Mouse (Mus musculus): ENCODE measurements around the gene Rrnad1. TPM values are rescaled to one million over a fixed set of nuclear protein-coding genes. Genes with fewer than 3 reads are reported as not detected.
A peak's percentile ranks its signal among the peaks of the same experiment; 100 is the strongest.

Gene Rrnad1
- polyA plus RNA-seq, 2 experiments, result 3.5 to 9.2 TPM

DNA sequence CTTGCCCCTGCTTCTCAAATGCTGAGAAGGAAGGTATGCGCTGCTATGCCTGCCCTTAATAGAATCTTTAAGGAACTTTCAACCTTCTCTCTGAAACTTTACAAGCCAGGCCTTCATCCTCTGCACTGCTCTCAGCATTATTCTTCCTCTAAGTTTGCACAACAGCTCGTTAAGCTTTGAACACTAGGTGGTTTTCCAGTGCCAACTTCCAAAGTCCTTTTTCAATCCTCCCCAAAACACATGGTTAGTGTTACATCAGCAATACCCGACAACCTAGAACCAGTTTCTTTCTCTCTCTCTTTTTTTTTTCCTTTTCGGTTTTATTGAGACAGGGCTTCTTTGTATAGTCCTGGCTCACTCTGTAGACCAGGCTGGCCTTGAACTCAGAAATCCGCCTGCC, 3.5 kb upstream of the Rrnad1 start:
- Histone ChIP-seq H3K36me3 (replicated peaks; ENCODE audit: control insufficient read depth, insufficient read depth, low read depth) (peaks cover 43% of the 10 kb centered on the region), H3K4me3 (ENCODE audit: insufficient read depth in 1 of 2, low read depth in 2 of 2, low read length in 2 of 2) (no peak overlapping the region), H3K27ac (no peak overlapping the region), H3K27me3 (ENCODE audit: control insufficient read depth, insufficient read depth, low read length) (no peaks in the 10 kb centered on the region), H3K4me1 (replicated peaks; ENCODE audit: control insufficient read depth in 2 of 2, insufficient read depth in 2 of 2, low read length in 1 of 2) (peaks cover 6 to 11% of the 10 kb centered on the region in 2 experiments), H3K4me2 (ENCODE audit: low read depth) (no peak overlapping the region), H3K9me3 (ENCODE audit: control insufficient read depth, low read length) (no peaks in the 10 kb centered on the region), H3K9ac (replicated peaks) (no peak overlapping the region)
- ATAC-seq (ENCODE audit: insufficient read depth), result no peak
- TF ChIP-seq CTCF (IDR thresholded peaks at IDR 0.05; ENCODE audit: low read depth), result no peak
- TF ChIP-seq EP300 (IDR thresholded peaks at IDR 0.05; ENCODE audit: low read depth), result no peak
- WGBS (ENCODE audit: insufficient replicate concordance), result 69% methylated on average over 5 of the region's 5 CpGs
- no peak for DNase-seq (ENCODE audit: low read depth in 3 of 3, low spot score in 3 of 3)

DNA sequence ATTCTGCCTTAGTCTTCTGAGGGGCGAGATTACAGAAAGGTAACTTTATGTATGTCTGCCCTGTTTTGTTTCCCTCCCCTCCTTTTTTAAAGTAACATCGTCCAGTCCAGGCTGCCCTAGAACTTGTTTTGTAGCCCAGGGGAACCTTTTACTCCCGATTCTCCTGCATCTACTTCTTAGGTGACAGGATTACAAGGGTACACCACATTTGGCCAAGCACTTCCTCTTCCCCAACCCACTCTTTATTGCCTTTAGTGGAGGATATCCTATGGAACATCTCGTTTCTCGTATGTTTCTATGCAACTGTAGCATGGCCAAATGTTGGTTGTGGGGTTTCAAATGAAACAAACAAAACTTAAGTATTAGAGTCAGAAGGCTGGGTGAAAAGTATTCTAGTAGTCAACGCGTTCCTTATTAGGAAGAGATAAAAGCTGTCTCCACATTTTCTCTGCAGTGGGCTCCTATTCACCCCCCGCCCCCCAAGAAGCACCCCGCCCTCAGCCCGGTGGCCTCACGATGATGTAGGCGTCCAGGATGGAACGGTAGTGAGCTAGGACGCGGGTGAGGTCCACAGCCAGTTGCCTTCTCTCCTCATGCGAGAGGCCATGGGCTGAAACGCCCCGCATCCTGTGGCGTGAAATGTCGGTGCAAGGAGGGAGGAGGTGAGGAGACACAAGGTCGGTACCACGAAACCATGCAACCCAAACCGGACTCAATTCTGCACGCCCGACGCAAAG, 1.0 kb downstream of the Rrnad1 start:
- H3K36me3 ChIP-seq (replicated peaks; ENCODE audit: control insufficient read depth, insufficient read depth, low read depth), result peaks cover 24% of the 10 kb centered on the region
- 2% methylated on average over 26 of the region's 26 CpGs for WGBS (ENCODE audit: insufficient replicate concordance)

DNA sequence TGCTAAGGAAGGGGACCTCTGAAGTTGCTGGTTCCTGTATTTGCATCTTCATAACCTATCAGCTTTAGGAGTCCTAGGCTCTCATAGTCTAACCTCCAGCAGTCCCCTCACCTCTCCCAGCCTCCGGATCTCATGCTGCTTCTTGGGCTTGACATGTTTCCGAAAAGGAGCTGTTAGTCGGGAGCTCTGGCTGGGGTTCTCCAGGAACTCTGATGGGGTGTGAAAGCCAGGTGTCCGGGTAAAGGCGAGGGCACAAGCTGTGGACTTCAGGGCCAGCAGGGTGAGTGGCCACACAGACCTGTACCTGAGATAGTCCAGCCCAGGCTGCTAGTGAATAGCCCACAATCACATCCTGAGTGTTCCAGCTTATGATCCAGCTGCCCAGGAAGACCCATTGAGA, 3.1 kb downstream of the Rrnad1 start:
- Histone ChIP-seq H3K36me3 (replicated peaks; ENCODE audit: control insufficient read depth, insufficient read depth, low read depth) (peaks cover 35% of the 10 kb centered on the region), H3K27me3 (ENCODE audit: control insufficient read depth, insufficient read depth, low read length) (no peaks in the 10 kb centered on the region), H3K27ac (no peak overlapping the region), H3K4me1 (replicated peaks; ENCODE audit: control insufficient read depth in 2 of 2, insufficient read depth in 2 of 2, low read length in 1 of 2) (peaks cover 6 to 13% of the 10 kb centered on the region in 2 experiments), H3K9me3 (ENCODE audit: control insufficient read depth, low read length) (no peaks in the 10 kb centered on the region), H3K4me3 (ENCODE audit: insufficient read depth in 1 of 2, low read depth in 2 of 2, low read length in 2 of 2) (no peak overlapping the region), H3K4me2 (ENCODE audit: low read depth) (no peak overlapping the region), H3K9ac (replicated peaks) (no peak overlapping the region)
- ATAC-seq (ENCODE audit: insufficient read depth), result no peak
- 86% methylated on average over 5 of the region's 5 CpGs for WGBS (ENCODE audit: insufficient replicate concordance)
- no peak for DNase-seq (ENCODE audit: low read depth in 3 of 3, low spot score in 3 of 3)
- TF ChIP-seq CTCF (IDR thresholded peaks at IDR 0.05; ENCODE audit: low read depth), result no peak
- no peak for TF ChIP-seq EP300 (IDR thresholded peaks at IDR 0.05; ENCODE audit: low read depth)

More for the DNA sequence above, 1.0 kb downstream of the Rrnad1 start:
- peak overlapping the region; percentile 81 for H3K9ac ChIP-seq (replicated peaks)
- peaks cover 6 to 13% of the 10 kb centered on the region in 2 experiments for H3K4me1 ChIP-seq (replicated peaks; ENCODE audit: control insufficient read depth in 2 of 2, insufficient read depth in 2 of 2, low read length in 1 of 2)
- peak overlapping the region; percentile 88 for H3K4me2 ChIP-seq (ENCODE audit: low read depth)
- H3K27ac ChIP-seq, result peak overlapping the region; percentile 75
- peak overlapping the region; percentile 93 to 96 for H3K4me3 ChIP-seq (ENCODE audit: insufficient read depth in 1 of 2, low read depth in 2 of 2, low read length in 2 of 2)
- no peaks in the 10 kb centered on the region for H3K27me3 ChIP-seq (ENCODE audit: control insufficient read depth, insufficient read depth, low read length)
- TF ChIP-seq CTCF (IDR thresholded peaks at IDR 0.05; ENCODE audit: low read depth) (no peak), EP300 (IDR thresholded peaks at IDR 0.05; ENCODE audit: low read depth) (no peak)
- H3K9me3 ChIP-seq (ENCODE audit: control insufficient read depth, low read length), result no peaks in the 10 kb centered on the region
- DNase-seq (ENCODE audit: low read depth in 3 of 3, low spot score in 3 of 3), result no peak
- ATAC-seq (ENCODE audit: insufficient read depth), result peak; percentile 52

DNA sequence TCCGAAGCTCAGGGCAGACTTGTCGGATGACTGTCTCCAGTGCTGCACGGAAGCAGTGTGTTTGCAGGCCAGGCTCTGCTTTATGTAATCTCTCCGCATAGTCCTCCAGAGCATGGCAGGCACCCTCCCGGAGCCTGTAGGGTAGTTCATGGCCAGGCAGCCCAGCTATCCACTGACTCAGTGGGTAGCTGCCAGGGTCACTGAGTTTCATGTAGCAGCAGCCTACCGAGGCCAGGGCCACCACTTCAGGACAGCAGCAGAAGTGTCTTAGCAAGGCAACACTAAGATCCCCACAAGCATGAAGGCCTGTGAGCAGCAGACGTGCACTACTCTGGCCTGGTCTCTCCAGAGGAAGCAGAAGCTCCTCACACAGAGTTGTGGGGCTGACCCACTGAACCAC, 5.5 kb downstream of the Rrnad1 start:
- H3K9me3 ChIP-seq (ENCODE audit: control insufficient read depth, low read length), result no peaks in the 10 kb centered on the region
- H3K27ac ChIP-seq, result no peak overlapping the region
- DNase-seq (ENCODE audit: low read depth in 3 of 3, low spot score in 3 of 3) (no peak), ATAC-seq (ENCODE audit: insufficient read depth) (no peak)
- H3K27me3 ChIP-seq (ENCODE audit: control insufficient read depth, insufficient read depth, low read length), result no peaks in the 10 kb centered on the region
- H3K4me1 ChIP-seq (replicated peaks; ENCODE audit: control insufficient read depth in 2 of 2, insufficient read depth in 2 of 2, low read length in 1 of 2), result peaks cover 2 to 9% of the 10 kb centered on the region in 2 experiments
- no peak overlapping the region for H3K9ac ChIP-seq (replicated peaks)
- peaks cover 26% of the 10 kb centered on the region for H3K36me3 ChIP-seq (replicated peaks; ENCODE audit: control insufficient read depth, insufficient read depth, low read depth)
- H3K4me3 ChIP-seq (ENCODE audit: insufficient read depth in 1 of 2, low read depth in 2 of 2, low read length in 2 of 2), result no peak overlapping the region
- H3K4me2 ChIP-seq (ENCODE audit: low read depth), result no peak overlapping the region
- 80% methylated on average over 7 of the region's 7 CpGs for WGBS (ENCODE audit: insufficient replicate concordance)
- no peak for TF ChIP-seq CTCF (IDR thresholded peaks at IDR 0.05; ENCODE audit: low read depth)
- TF ChIP-seq EP300 (IDR thresholded peaks at IDR 0.05; ENCODE audit: low read depth), result no peak

DNA sequence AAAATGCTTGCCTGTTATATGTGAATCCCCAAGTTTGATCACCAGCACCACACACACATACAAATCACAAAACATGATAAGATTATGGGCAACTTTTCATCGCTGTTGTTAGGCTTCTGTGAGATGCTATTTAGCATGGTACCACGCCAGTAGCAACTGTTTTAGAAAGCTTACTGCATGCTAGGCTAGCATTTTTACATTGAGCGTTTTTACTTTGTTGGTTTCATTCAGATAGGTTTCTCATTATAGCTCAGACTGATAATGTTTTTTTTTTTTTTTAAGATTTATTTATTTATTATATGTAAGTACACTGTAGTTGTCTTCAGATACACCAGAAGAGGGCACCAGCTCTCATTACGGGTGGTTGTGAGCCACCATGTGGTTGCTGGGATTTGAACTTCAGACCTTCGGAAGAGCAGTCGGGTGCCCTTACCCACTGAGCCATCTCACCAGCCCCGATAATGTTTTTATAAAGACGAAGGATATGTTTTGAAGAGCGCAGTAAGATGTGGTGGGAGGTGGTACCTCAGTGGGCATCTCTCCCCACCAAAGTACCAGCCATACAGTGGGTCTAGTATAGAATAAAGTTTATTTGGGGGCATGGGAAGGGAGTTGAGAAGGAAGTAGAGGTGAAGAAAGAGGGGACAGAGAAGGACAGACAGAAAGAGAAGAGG, 10.1 kb downstream of the Rrnad1 start:
- 48% methylated on average over 9 of the region's 9 CpGs for WGBS (ENCODE audit: insufficient replicate concordance)
- ATAC-seq (ENCODE audit: insufficient read depth) (no peak), DNase-seq (ENCODE audit: low read depth in 3 of 3, low spot score in 3 of 3) (no peak)
- Histone ChIP-seq H3K9me3 (ENCODE audit: control insufficient read depth, low read length) (no peaks in the 10 kb centered on the region), H3K9ac (replicated peaks) (peak overlapping the region; percentile 79), H3K4me1 (replicated peaks; ENCODE audit: control insufficient read depth in 2 of 2, insufficient read depth in 2 of 2, low read length in 1 of 2) (peaks cover 5 to 10% of the 10 kb centered on the region in 2 experiments), H3K4me2 (ENCODE audit: low read depth) (peak overlapping the region; percentile 82), H3K27me3 (ENCODE audit: control insufficient read depth, insufficient read depth, low read length) (no peaks in the 10 kb centered on the region), H3K27ac (no peak overlapping the region), H3K4me3 (ENCODE audit: insufficient read depth in 1 of 2, low read depth in 2 of 2, low read length in 2 of 2) (peak overlapping the region; percentile 72 to 81), H3K36me3 (replicated peaks; ENCODE audit: control insufficient read depth, insufficient read depth, low read depth) (peaks cover 51% of the 10 kb centered on the region)
- TF ChIP-seq EP300 (IDR thresholded peaks at IDR 0.05; ENCODE audit: low read depth), result no peak
- peak; percentile 27 for TF ChIP-seq CTCF (IDR thresholded peaks at IDR 0.05; ENCODE audit: low read depth)

All from liver, embryonic 14.5 days (tissue).